Mouse (Mus musculus): ENCODE measurements around the gene Cant1. TPM values are rescaled to one million over a fixed set of nuclear protein-coding genes. Genes with fewer than 3 reads are reported as not detected.

Cant1 gene
- polyA plus RNA-seq, 1 experiment from 2014 or later: 26.0 TPM

DNA sequence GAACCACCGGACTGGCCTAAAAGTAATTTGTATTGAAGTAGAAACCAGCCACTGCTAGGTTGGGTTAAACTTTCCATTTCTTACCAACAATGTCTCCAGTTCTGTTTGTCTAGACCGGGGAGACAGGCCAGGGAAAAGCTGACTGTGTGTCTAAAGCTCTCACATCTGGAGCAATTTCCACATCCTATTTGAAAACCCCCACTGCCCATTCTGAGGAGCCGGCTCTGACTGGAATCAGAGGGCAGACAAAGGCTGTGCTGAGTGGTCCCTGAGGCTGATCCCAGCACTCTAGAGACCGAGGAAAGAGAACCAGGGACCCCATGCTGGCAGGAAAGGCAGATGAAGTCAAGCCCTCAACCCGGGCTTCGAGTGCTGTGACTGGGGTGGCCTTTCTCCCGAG lies 46.2 kb downstream of the Cant1 start:
- Histone ChIP-seq H3K4me1 (replicated peaks; ENCODE audit: control insufficient read depth, insufficient read depth, low read length) (0 out of 2 replicates have a peak, but pooled peaks cover 3% of the 10 kb centered on the region), H3K9me3 (ENCODE audit: control insufficient read depth, low read length) (no peaks in the 10 kb centered on the region), H3K36me3 (ENCODE audit: control insufficient read depth, insufficient read depth) (no peaks in the 10 kb centered on the region), H3K4me2 (ENCODE audit: low read length) (no peak overlapping the region), H3K9ac (replicated peaks; ENCODE audit: low read depth, low read length) (no peak overlapping the region), H3K4me3 (replicated peaks; ENCODE audit: low read length) (no peak overlapping the region), H3K27me3 (replicated peaks; ENCODE audit: control insufficient read depth, insufficient read depth, low read length) (no peaks in the 10 kb centered on the region), H3K27ac (ENCODE audit: low read length) (no peak overlapping the region)
- WGBS: 58% methylated on average over 7 of the region's 7 CpGs
- no peak for ATAC-seq

DNA sequence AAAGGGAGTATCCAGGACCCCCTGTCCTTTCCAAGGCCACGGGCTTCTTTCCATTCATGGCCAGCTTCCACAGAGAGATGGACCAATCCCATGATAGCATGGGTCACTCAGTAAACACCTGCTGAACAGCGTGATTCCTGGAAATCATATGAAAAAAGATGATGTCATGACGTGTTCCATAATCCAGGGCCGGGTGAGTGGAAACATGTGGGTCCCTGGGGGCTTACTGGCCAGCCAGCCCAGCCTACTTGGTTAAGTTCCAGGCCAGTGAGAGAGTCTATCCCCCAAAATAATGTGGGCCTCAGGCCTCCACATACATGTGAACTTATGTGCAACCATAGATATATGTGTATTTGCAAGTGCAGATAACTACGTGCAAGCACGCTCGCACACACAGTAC lies 47.0 kb downstream of the Cant1 start:
- 0 out of 2 replicates have a peak, but pooled peaks cover 3% of the 10 kb centered on the region for H3K4me1 ChIP-seq (replicated peaks; ENCODE audit: control insufficient read depth, insufficient read depth, low read length)

DNA sequence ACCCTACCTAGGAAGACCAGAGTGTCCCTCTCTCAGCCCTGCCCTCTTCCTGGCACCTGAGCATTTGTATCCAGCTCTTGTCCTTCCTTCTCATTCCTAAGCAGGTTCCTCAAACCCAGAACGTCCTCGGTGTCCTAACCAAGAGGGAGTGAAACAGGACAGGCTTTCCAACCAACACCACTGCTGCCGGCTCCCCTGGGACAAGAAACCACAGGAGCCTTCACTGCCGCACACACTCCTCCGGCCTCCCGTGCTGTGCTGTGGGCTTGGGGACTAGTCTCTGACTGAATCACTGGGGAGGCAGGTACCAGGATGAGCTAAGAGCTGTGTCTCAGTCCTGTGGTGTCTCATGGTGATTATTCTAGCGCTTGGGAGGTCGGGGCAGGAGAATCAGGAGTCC lies 49.2 kb downstream of the Cant1 start:
- Histone ChIP-seq H3K36me3 (ENCODE audit: control insufficient read depth, insufficient read depth) (no peaks in the 10 kb centered on the region), H3K9ac (replicated peaks; ENCODE audit: low read depth, low read length) (no peak overlapping the region), H3K27ac (ENCODE audit: low read length) (no peak overlapping the region), H3K27me3 (replicated peaks; ENCODE audit: control insufficient read depth, insufficient read depth, low read length) (no peaks in the 10 kb centered on the region), H3K9me3 (ENCODE audit: control insufficient read depth, low read length) (no peaks in the 10 kb centered on the region), H3K4me3 (replicated peaks; ENCODE audit: low read length) (no peak overlapping the region), H3K4me1 (replicated peaks; ENCODE audit: control insufficient read depth, insufficient read depth, low read length) (no peaks in the 10 kb centered on the region), H3K4me2 (ENCODE audit: low read length) (no peak overlapping the region)
- no peak for ATAC-seq
- 85% methylated on average over 8 of the region's 8 CpGs for WGBS

More for the DNA sequence above, 47.0 kb downstream of the Cant1 start:
- Histone ChIP-seq H3K27me3 (replicated peaks; ENCODE audit: control insufficient read depth, insufficient read depth, low read length) (no peaks in the 10 kb centered on the region), H3K9ac (replicated peaks; ENCODE audit: low read depth, low read length) (no peak overlapping the region), H3K27ac (ENCODE audit: low read length) (no peak overlapping the region), H3K36me3 (ENCODE audit: control insufficient read depth, insufficient read depth) (no peaks in the 10 kb centered on the region), H3K9me3 (ENCODE audit: control insufficient read depth, low read length) (no peaks in the 10 kb centered on the region), H3K4me3 (replicated peaks; ENCODE audit: low read length) (no peak overlapping the region), H3K4me2 (ENCODE audit: low read length) (no peak overlapping the region)
- WGBS: 92% methylated on average over 7 of the region's 7 CpGs
- ATAC-seq: no peak

DNA sequence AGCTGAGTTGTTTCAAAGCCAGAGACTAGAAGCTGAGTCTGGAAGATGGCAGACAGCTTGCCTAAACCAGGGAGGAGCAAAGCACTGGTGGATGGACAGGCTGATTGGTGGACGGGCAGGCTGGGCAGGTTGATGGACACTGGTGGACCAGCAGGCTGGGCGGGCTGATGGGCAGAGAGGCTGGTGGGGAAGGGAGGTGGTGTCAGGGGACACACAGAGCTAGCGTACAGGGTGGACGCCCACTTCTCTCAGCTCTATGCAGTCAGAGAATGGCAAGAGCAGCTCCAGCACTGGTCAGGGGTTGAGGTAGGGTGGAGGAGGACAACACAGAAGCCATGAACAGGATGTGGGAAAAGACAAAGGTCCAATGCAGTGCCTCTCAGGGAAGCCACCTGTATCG lies 49.6 kb downstream of the Cant1 start:
- Histone ChIP-seq H3K27ac (ENCODE audit: low read length) (no peak overlapping the region), H3K27me3 (replicated peaks; ENCODE audit: control insufficient read depth, insufficient read depth, low read length) (no peaks in the 10 kb centered on the region), H3K4me2 (ENCODE audit: low read length) (no peak overlapping the region), H3K36me3 (ENCODE audit: control insufficient read depth, insufficient read depth) (no peaks in the 10 kb centered on the region), H3K4me3 (replicated peaks; ENCODE audit: low read length) (no peak overlapping the region), H3K9me3 (ENCODE audit: control insufficient read depth, low read length) (no peaks in the 10 kb centered on the region), H3K4me1 (replicated peaks; ENCODE audit: control insufficient read depth, insufficient read depth, low read length) (no peaks in the 10 kb centered on the region), H3K9ac (replicated peaks; ENCODE audit: low read depth, low read length) (no peak overlapping the region)
- WGBS: 88% methylated on average over 5 of the region's 5 CpGs
- no peak for ATAC-seq

DNA sequence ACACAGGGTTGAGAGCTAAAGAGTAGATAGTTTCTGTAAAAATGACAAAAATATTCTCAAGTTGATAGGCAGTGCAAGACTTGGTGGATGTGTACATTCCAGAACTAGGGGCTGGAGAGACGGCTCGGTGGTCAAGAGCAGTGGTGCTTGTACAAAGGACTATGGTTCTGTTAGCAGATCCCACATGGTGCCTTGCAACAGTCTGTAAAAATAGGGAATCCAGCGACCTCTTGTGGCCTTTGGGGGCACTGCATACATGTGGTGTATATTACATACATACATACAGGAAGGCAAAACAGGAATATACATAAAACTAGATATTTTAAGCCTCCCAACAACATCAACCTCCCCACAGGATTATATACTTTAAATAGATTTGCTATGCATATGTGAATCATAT lies 50.6 kb downstream of the Cant1 start:
- H3K4me3 ChIP-seq (replicated peaks; ENCODE audit: low read length): no peak overlapping the region
- no peaks in the 10 kb centered on the region for H3K27me3 ChIP-seq (replicated peaks; ENCODE audit: control insufficient read depth, insufficient read depth, low read length)
- no peak overlapping the region for H3K27ac ChIP-seq (ENCODE audit: low read length)
- no peak overlapping the region for H3K4me2 ChIP-seq (ENCODE audit: low read length)
- no peak for ATAC-seq
- no peaks in the 10 kb centered on the region for H3K36me3 ChIP-seq (ENCODE audit: control insufficient read depth, insufficient read depth)
- H3K9me3 ChIP-seq (ENCODE audit: control insufficient read depth, low read length): no peaks in the 10 kb centered on the region
- no peak overlapping the region for H3K9ac ChIP-seq (replicated peaks; ENCODE audit: low read depth, low read length)
- WGBS: 69% methylated on average over 3 of the region's 3 CpGs
- peaks cover 2% of the 10 kb centered on the region; the same call in 1 of the 2 replicates for H3K4me1 ChIP-seq (replicated peaks; ENCODE audit: control insufficient read depth, insufficient read depth, low read length)

DNA sequence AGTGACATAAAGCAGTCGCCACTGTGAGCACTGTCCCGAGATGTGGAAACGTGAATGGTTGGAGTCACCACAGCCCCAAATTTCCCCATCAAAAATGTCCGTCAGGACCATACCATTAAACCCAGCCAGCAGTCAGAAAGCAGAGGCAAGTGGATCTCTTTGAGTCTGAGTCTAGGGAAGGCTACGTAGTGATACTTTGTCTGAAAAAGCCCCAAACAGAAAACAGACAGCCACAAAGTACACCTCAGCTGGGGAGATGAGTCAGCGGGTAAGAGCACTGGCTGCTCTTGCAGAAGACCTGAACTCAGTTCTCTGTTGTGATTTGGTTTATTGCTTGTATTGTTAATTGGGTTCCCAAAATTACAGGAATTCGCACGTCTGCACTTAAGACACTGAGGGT lies 52.3 kb downstream of the Cant1 start:
- Histone ChIP-seq H3K4me3 (replicated peaks; ENCODE audit: low read length) (no peak overlapping the region), H3K9ac (replicated peaks; ENCODE audit: low read depth, low read length) (no peak overlapping the region), H3K36me3 (ENCODE audit: control insufficient read depth, insufficient read depth) (no peaks in the 10 kb centered on the region), H3K4me2 (ENCODE audit: low read length) (no peak overlapping the region), H3K27me3 (replicated peaks; ENCODE audit: control insufficient read depth, insufficient read depth, low read length) (no peaks in the 10 kb centered on the region), H3K4me1 (replicated peaks; ENCODE audit: control insufficient read depth, insufficient read depth, low read length) (peaks cover 9% of the 10 kb centered on the region), H3K9me3 (ENCODE audit: control insufficient read depth, low read length) (no peaks in the 10 kb centered on the region), H3K27ac (ENCODE audit: low read length) (no peak overlapping the region)
- ATAC-seq: no peak
- 85% methylated on average over 8 of the region's 8 CpGs for WGBS

DNA sequence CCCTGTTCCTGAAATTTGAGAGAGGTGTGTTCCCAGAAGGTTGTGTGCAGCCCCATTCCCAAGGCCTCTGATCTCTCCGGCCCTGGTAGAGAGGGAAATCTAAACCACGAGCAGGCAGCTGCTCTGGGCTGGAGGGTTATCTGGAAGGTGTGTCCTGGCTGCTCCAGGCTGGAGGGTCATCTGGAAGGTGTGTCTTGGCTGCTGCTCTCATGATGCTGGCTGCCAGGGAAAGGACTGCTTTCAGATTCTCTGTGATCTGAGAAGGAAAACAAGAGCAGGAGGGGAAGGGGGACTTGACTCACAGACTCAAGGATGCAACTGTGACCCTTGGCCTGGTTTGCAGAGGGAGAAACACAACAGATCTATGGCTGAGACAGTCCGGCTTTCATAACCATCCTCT lies 52.8 kb downstream of the Cant1 start:
- 85% methylated on average over 3 of the region's 3 CpGs for WGBS
- H3K27me3 ChIP-seq (replicated peaks; ENCODE audit: control insufficient read depth, insufficient read depth, low read length): no peaks in the 10 kb centered on the region
- H3K36me3 ChIP-seq (ENCODE audit: control insufficient read depth, insufficient read depth): no peaks in the 10 kb centered on the region
- H3K9ac ChIP-seq (replicated peaks; ENCODE audit: low read depth, low read length): no peak overlapping the region
- H3K27ac ChIP-seq (ENCODE audit: low read length): no peak overlapping the region
- no peak for ATAC-seq
- peaks cover 12% of the 10 kb centered on the region for H3K4me1 ChIP-seq (replicated peaks; ENCODE audit: control insufficient read depth, insufficient read depth, low read length)
- H3K4me2 ChIP-seq (ENCODE audit: low read length): no peak overlapping the region
- no peaks in the 10 kb centered on the region for H3K9me3 ChIP-seq (ENCODE audit: control insufficient read depth, low read length)
- H3K4me3 ChIP-seq (replicated peaks; ENCODE audit: low read length): no peak overlapping the region

DNA sequence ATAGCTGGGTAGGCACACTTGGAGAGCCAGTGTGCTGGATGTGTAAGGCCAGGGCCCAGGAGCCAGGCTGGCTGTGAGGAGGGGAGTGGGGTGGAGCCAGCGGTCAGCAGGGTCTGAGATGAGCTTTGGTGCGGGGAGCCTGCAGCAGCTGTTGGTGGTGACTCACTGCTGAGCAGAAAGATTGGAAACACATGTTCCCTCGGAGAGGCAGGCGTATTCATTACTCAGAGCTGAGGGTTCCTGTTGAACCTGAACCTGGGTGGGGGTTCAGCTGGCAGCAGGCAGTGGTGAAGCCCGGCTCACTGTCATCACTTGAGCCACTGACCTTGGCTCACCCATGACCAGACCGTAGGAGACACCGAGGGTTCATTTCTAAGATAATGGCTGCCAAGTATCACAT lies 53.7 kb downstream of the Cant1 start:
- H3K4me3 ChIP-seq (replicated peaks; ENCODE audit: low read length): no peak overlapping the region
- no peaks in the 10 kb centered on the region for H3K27me3 ChIP-seq (replicated peaks; ENCODE audit: control insufficient read depth, insufficient read depth, low read length)
- no peak for ATAC-seq
- peaks cover 21% of the 10 kb centered on the region for H3K4me1 ChIP-seq (replicated peaks; ENCODE audit: control insufficient read depth, insufficient read depth, low read length)
- H3K9ac ChIP-seq (replicated peaks; ENCODE audit: low read depth, low read length): no peak overlapping the region
- no peak overlapping the region for H3K4me2 ChIP-seq (ENCODE audit: low read length)
- H3K9me3 ChIP-seq (ENCODE audit: control insufficient read depth, low read length): no peaks in the 10 kb centered on the region
- H3K36me3 ChIP-seq (ENCODE audit: control insufficient read depth, insufficient read depth): no peaks in the 10 kb centered on the region
- WGBS: 87% methylated on average over 7 of the region's 7 CpGs
- H3K27ac ChIP-seq (ENCODE audit: low read length): no peak overlapping the region

DNA sequence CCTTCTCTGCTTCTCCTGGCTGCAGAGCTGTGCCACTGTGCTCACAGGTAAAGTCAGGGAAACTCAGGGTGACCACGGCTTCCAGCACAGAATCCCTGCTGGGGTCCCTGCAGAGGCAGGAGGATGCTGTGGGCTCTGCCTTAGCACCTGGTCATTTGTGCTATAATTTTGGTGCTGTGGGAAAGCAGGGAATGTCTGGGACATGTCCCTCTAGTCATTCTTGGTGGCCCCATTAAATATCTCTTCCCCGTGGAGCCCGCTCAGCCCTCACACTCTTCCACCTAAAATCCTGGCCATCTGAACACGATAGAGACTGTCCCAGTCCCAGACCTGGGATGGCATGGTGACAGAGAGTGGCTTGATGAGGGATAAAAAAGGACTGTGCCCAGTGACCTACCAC lies 54.9 kb downstream of the Cant1 start:
- Histone ChIP-seq H3K4me1 (replicated peaks; ENCODE audit: control insufficient read depth, insufficient read depth, low read length) (peaks cover 22% of the 10 kb centered on the region), H3K9ac (replicated peaks; ENCODE audit: low read depth, low read length) (no peak overlapping the region), H3K27ac (ENCODE audit: low read length) (no peak overlapping the region), H3K4me3 (replicated peaks; ENCODE audit: low read length) (no peak overlapping the region), H3K36me3 (ENCODE audit: control insufficient read depth, insufficient read depth) (no peaks in the 10 kb centered on the region), H3K9me3 (ENCODE audit: control insufficient read depth, low read length) (no peaks in the 10 kb centered on the region), H3K27me3 (replicated peaks; ENCODE audit: control insufficient read depth, insufficient read depth, low read length) (no peaks in the 10 kb centered on the region), H3K4me2 (ENCODE audit: low read length) (no peak overlapping the region)
- ATAC-seq: no peak
- WGBS: 83% methylated on average over 4 of the region's 4 CpGs

DNA sequence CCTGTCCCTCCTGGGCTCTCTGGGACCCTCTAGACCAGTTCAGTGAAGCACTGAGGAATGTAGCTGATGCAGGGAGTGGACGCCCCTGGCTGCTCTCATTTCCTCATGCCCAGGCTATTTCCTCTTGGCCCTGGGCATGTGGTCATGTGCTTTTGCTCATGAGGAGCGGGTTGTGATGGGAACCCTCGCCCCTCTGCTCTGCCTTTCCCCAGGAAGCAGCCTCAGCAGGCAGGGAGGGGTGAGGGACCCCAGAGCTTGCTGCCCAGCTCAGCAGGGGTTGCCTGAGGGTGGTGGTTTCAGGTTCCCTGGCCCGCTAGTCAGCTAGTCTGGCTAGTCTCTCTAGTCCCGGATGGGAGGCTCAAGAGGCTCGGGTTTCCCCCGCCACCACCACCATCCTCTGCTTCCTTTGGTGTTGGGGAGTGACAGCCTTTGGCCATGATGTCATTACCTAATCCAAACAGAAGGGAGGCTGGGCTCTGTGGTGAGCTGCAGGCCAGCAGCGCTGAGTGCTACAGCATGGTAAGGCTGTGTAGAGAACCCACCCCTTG lies 55.8 kb downstream of the Cant1 start:
- peaks cover 22% of the 10 kb centered on the region for H3K4me1 ChIP-seq (replicated peaks; ENCODE audit: control insufficient read depth, insufficient read depth, low read length)
- no peak for ATAC-seq
- H3K9ac ChIP-seq (replicated peaks; ENCODE audit: low read depth, low read length): no peak overlapping the region; the same call in 1 of the 2 replicates
- no peak overlapping the region for H3K4me3 ChIP-seq (replicated peaks; ENCODE audit: low read length)
- H3K36me3 ChIP-seq (ENCODE audit: control insufficient read depth, insufficient read depth): no peaks in the 10 kb centered on the region
- H3K27ac ChIP-seq (ENCODE audit: low read length): no peak overlapping the region
- H3K9me3 ChIP-seq (ENCODE audit: control insufficient read depth, low read length): no peaks in the 10 kb centered on the region
- H3K4me2 ChIP-seq (ENCODE audit: low read length): no peak overlapping the region
- H3K27me3 ChIP-seq (replicated peaks; ENCODE audit: control insufficient read depth, insufficient read depth, low read length): no peaks in the 10 kb centered on the region
- WGBS: 4% methylated on average over 8 of the region's 8 CpGs
